Mouse (Mus musculus) layer of hippocampus, adult 9-10 months (tissue): ENCODE data around the gene Psen2.

Experiments used
- DNase-seq: peaks from one replicate; pipeline ENCODE4 v3.0.0; 2022; ENCODE audit warnings: low spot score

Gene Psen2

GRCm38 (mm10) chr1:180263364-180263997 lies at the start of gene Psen2:
Gene Psen2 (minus strand): TSS chr1:180263438.
- no peak for DNase-seq

- no peak for DNase-seq
Observed at GRCm38 (mm10) chr1:180312792-180313311, 49.6 kb upstream of the Psen2 start.

- no peak for DNase-seq
Observed at GRCm38 (mm10) chr1:180312286-180312685, 49.0 kb upstream of the Psen2 start.

- DNase-seq: no peak
Observed at GRCm38 (mm10) chr1:180308897-180309296, 45.7 kb upstream of the Psen2 start.

GRCm38 (mm10) chr1:180307661-180308060 lies 44.4 kb upstream of the Psen2 start:
- DNase-seq: no peak

GRCm38 (mm10) chr1:180306889-180307288 lies 43.7 kb upstream of the Psen2 start:
- no peak for DNase-seq

GRCm38 (mm10) chr1:180303600-180303999 lies 40.4 kb upstream of the Psen2 start:
- DNase-seq: no peak

GRCm38 (mm10) chr1:180302253-180303120 lies 39.2 kb upstream of the Psen2 start:
- DNase-seq: no peak

- DNase-seq: no peak
Observed at GRCm38 (mm10) chr1:180300997-180301396, 37.8 kb upstream of the Psen2 start.

GRCm38 (mm10) chr1:180300292-180300691 lies 37.1 kb upstream of the Psen2 start:
- DNase-seq: no peak

GRCm38 (mm10) chr1:180299697-180300096 lies 36.5 kb upstream of the Psen2 start:
- no peak for DNase-seq

- no peak for DNase-seq
Observed at GRCm38 (mm10) chr1:180296088-180296487, 32.9 kb upstream of the Psen2 start.

- no peak for DNase-seq
Observed at GRCm38 (mm10) chr1:180290358-180290757, 27.1 kb upstream of the Psen2 start.

- DNase-seq: no peak
Observed at GRCm38 (mm10) chr1:180289788-180290187, 26.6 kb upstream of the Psen2 start.

- no peak for DNase-seq
Observed at GRCm38 (mm10) chr1:180288872-180289468, 25.7 kb upstream of the Psen2 start.

- no peak for DNase-seq
Observed at GRCm38 (mm10) chr1:180288227-180288626, 25.0 kb upstream of the Psen2 start.

- DNase-seq: no peak
Observed at GRCm38 (mm10) chr1:180286081-180286831, 23.0 kb upstream of the Psen2 start.

- DNase-seq: no peak
Observed at GRCm38 (mm10) chr1:180283813-180284768, 20.9 kb upstream of the Psen2 start.

GRCm38 (mm10) chr1:180282581-180282980 lies 19.3 kb upstream of the Psen2 start:
- DNase-seq: no peak

GRCm38 (mm10) chr1:180279648-180280047 lies 16.4 kb upstream of the Psen2 start:
- no peak for DNase-seq

GRCm38 (mm10) chr1:180277563-180277962 lies 14.3 kb upstream of the Psen2 start:
- no peak for DNase-seq
